Mouse (Mus musculus) kidney, embryonic 15.5 days (tissue): ENCODE results near the gene Matn1. TPM values are rescaled to one million over a fixed set of nuclear protein-coding genes. Genes with fewer than 3 reads are reported as not detected.

Experiments
- ATAC-seq: fragments of 200-750 bp; cut with Nextera tagmentation; replicated peaks from 2 replicates; pipeline ENCODE4 v1.8.0; 2017; ENCODE audit warnings: moderate TSS enrichment; ENCODE audit not compliant: low FRiP score
- H3K27ac ChIP-seq: fragments of 300-500 bp; sonication (generic); 2 replicates; pipeline ENCODE4 v1.5.1; 2015; ENCODE audit warnings: mild to moderate bottlenecking, inconsistent platforms
- H3K27me3 ChIP-seq: fragments of 300-500 bp; sonication (generic); 2 replicates; pipeline ENCODE4 v1.6.1; 2015; ENCODE audit warnings: inconsistent platforms
- H3K36me3 ChIP-seq: fragments of 300-500 bp; sonication (generic); 2 replicates; pipeline ENCODE4 v1.6.1; 2015; ENCODE audit warnings: inconsistent platforms
- H3K4me1 ChIP-seq: fragments of 300-500 bp; sonication (generic); 2 replicates; pipeline ENCODE4 v1.6.1; 2015; ENCODE audit warnings: inconsistent platforms
- H3K4me2 ChIP-seq: fragments of 300-500 bp; sonication (generic); 2 replicates; pipeline ENCODE4 v1.6.1; 2015; ENCODE audit warnings: moderate library complexity, mild to moderate bottlenecking, inconsistent platforms
- H3K4me3 ChIP-seq: fragments of 300-500 bp; sonication (generic); replicated peaks from 2 replicates; pipeline ENCODE4 v1.5.1; 2015; ENCODE audit warnings: mild to moderate bottlenecking, inconsistent platforms
- H3K9ac ChIP-seq: fragments of 300-500 bp; sonication (generic); 2 replicates; pipeline ENCODE4 v1.6.1; 2015; ENCODE audit warnings: mild to moderate bottlenecking, inconsistent platforms
- H3K9me3 ChIP-seq: fragments of 300-500 bp; sonication (generic); replicated peaks from 2 replicates; pipeline ENCODE4 v1.6.1; 2016; ENCODE audit warnings: inconsistent platforms
- WGBS: fragments of 180-500 bp; shearing (Covaris S2); methylation state at CpG from one replicate; pipeline ENCODE4 v1.1.7; 2015; ENCODE audit warnings: mixed read lengths; 5-methylcytosine and 5-hydroxymethylcytosine counted together
- polyA plus RNA-seq: library from polyadenylated mRNA; unstranded; fragments of >200 nt; fragmentation: Nextera tagmentation; extraction: Ambion mirVana; gene quantifications from 2 replicates; pipeline ENCODE4 v1.2.1, GENCODE M21; 2015

Matn1 gene
- polyA plus RNA-seq, 1 experiment from 2014 or later, result 0.49 TPM

DNA sequence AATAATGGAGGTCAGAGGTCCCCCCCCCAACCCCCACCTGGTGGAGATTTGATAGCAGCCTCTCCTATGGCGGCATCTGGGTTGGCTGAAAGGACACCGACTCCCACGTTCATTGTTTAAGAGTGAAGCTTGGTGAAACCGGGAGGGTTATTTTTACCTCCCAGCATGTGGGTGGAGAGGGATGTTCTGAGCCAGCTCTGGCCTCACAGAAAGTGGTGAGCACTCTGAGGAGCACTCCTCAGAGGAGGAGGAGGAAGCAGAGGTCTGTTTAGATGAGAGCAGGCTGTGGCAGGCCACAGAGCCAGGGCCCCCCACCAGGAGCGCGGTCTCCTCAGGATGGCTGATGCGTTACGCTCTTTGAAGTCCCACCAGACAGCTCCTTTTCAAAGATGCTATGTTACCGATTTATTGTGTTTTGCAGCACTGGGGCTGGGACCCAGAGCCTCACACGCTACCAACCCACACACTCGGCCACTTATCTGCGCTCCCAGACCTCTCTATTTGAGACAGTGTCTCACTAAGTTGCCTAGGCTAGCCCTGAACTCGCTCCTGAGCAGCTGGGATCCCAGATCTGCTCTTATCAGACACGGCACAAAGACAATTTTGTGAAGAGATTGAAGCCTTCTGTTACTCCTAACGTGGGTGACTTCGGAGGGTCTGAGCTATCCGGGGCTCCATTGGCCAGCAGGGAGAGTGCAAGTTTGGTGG is 34.9 kb upstream of the Matn1 start:
- ATAC-seq, result no peak; the same call in 1 of the 2 replicates
- no peaks in the 10 kb centered on the region for H3K9me3 ChIP-seq
- WGBS, result 48% methylated on average over 17 of the region's 17 CpGs
- H3K27me3 ChIP-seq, result no peaks in the 10 kb centered on the region
- no peak overlapping the region for H3K4me2 ChIP-seq
- no peaks in the 10 kb centered on the region for H3K36me3 ChIP-seq
- H3K27ac ChIP-seq, result peak overlapping the region; percentile 68
- no peak overlapping the region for H3K9ac ChIP-seq
- no peak overlapping the region for H3K4me3 ChIP-seq
- peaks cover 40% of the 10 kb centered on the region for H3K4me1 ChIP-seq

DNA sequence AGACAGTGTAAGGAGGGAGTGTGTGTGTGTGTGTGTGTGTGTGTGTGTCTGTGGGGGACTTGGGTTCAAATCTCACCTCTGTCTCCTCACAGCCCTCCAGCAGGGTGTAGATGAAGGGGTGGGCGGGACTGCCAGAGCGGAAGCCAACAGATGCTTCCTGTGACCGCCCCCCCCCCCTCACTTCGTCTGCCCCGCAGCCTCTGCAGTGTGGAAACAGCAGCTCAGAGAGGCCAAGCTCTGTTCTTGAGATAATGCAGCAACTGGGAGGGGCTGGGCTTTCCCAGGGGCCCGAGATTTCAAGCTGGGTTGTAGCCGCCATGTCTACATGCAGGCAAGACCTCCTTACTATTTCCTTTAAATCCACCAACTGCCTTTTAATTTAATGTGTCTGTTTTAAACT is 33.5 kb upstream of the Matn1 start:
- Histone ChIP-seq H3K36me3 (no peaks in the 10 kb centered on the region), H3K9me3 (no peaks in the 10 kb centered on the region), H3K27me3 (no peaks in the 10 kb centered on the region), H3K4me1 (peaks cover 36% of the 10 kb centered on the region), H3K4me3 (no peak overlapping the region), H3K9ac (no peak overlapping the region), H3K4me2 (no peak overlapping the region), H3K27ac (peak overlapping the region; percentile 68; the same call in 1 of the 2 replicates)
- WGBS, result 34% methylated on average over 7 of the region's 7 CpGs
- ATAC-seq, result no peak

DNA sequence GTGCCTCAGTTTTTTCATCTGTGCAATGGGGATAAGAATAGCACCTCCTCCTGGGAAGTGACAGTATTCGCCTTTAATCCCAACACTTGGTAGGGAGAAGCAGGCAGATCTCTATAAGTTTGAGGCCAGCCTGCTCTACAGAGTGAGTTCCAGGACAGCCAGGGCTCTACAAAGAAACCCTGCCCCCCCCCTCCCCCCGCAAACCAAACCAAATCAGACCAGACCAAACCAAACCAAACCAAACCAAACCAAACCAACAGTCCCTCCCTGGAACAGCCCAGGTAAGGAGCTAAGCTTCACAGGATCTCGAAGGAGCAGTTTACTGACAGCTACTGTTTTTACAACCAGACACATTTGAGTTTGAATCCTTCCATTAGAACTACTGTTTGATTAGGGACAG is 31.6 kb upstream of the Matn1 start:
- H3K9ac ChIP-seq, result no peak overlapping the region
- no peaks in the 10 kb centered on the region for H3K9me3 ChIP-seq
- no peaks in the 10 kb centered on the region for H3K27me3 ChIP-seq
- H3K36me3 ChIP-seq, result no peaks in the 10 kb centered on the region
- no peak overlapping the region for H3K4me2 ChIP-seq
- no peak overlapping the region for H3K27ac ChIP-seq
- ATAC-seq, result no peak
- WGBS, result 80% methylated on average over 3 of the region's 3 CpGs
- peaks cover 36% of the 10 kb centered on the region for H3K4me1 ChIP-seq
- H3K4me3 ChIP-seq, result no peak overlapping the region

DNA sequence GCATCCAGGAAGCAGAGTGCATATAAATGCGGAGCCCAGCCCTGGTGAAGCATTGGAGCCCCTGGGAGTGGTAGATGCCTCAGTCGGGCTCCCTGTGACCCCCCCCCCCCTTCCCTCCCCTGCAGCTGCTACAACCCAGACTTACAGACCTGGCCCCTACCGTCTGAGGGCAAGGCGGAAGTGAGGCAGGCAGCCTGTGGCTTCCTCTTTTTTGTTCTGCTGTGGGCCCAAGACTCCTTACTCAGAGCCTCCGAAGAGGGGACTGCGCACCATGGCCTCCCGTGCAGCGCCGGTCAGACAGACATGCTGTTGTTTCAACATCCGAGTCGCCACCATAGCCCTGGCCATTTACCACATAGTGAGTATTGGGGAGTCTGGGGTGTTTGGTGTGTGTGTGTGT is 31.1 kb upstream of the Matn1 start, which contains the start of gene Laptm5:
Laptm5 (plus strand) TSS at position 49 of the 400 bp plus-strand sequence.
- H3K4me3 ChIP-seq, result no peak within 1 kb of the TSS
- no peaks in the 10 kb centered on the region for H3K36me3 ChIP-seq
- ATAC-seq, result no peak
- H3K9ac ChIP-seq, result no peak within 1 kb of the TSS
- no peaks in the 10 kb centered on the region for H3K27me3 ChIP-seq
- H3K4me1 ChIP-seq, result peaks cover 36% of the 10 kb centered on the region
- WGBS, result 62% methylated on average over 11 of the region's 11 CpGs
- no peaks in the 10 kb centered on the region for H3K9me3 ChIP-seq
- H3K27ac ChIP-seq, result no peak within 1 kb of the TSS
- H3K4me2 ChIP-seq, result no peak within 1 kb of the TSS

DNA sequence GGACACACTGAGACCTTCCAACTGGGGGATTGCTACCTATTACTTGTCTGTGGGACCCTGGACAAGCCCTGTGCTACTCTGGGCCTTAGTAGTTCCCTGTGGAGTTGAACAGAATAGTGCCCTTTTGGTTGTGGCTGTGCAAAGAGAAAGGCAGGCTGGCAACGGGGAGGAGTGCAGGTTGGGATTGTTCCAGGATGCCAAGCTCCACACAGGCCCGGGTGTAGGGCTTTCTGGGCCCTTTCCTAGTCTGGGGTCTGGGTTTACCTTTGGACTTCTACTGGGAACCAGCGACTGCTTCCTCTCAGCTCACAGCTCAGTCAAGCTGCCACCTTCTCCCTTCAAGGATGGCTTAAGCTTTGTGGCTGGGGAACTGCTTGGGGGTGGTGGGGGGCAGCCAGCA is 30.7 kb upstream of the Matn1 start:
- Histone ChIP-seq H3K27ac (no peak overlapping the region), H3K4me1 (peaks cover 33% of the 10 kb centered on the region), H3K36me3 (no peaks in the 10 kb centered on the region), H3K4me2 (no peak overlapping the region), H3K27me3 (no peaks in the 10 kb centered on the region), H3K9me3 (no peaks in the 10 kb centered on the region), H3K4me3 (no peak overlapping the region), H3K9ac (no peak overlapping the region)
- 80% methylated on average over 3 of the region's 3 CpGs for WGBS
- no peak for ATAC-seq

DNA sequence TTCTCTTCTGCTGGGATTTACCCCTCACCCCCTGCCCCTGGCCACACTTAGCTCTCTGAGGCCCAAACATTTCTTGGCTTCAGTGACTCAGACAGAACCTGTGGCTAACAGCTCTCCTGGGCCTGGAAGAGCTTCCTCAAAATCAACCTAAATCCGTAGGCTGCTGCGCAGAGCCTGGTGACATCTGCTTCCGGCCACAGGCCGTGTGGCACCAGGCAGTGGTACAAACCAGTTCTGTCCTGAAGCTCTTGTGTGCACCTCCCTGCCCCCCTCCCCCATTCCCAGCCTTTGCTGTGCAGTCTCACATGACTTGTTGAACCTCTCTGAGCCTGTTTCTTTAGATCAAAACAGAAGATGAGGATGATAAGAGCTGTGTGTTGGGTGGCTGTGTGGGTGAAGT is 30.2 kb upstream of the Matn1 start:
- H3K4me1 ChIP-seq, result peaks cover 28% of the 10 kb centered on the region
- no peak overlapping the region for H3K9ac ChIP-seq
- no peaks in the 10 kb centered on the region for H3K9me3 ChIP-seq
- H3K36me3 ChIP-seq, result no peaks in the 10 kb centered on the region
- no peak overlapping the region for H3K27ac ChIP-seq
- WGBS, result 89% methylated on average over 4 of the region's 4 CpGs
- H3K4me2 ChIP-seq, result no peak overlapping the region
- no peaks in the 10 kb centered on the region for H3K27me3 ChIP-seq
- no peak for ATAC-seq
- H3K4me3 ChIP-seq, result no peak overlapping the region

DNA sequence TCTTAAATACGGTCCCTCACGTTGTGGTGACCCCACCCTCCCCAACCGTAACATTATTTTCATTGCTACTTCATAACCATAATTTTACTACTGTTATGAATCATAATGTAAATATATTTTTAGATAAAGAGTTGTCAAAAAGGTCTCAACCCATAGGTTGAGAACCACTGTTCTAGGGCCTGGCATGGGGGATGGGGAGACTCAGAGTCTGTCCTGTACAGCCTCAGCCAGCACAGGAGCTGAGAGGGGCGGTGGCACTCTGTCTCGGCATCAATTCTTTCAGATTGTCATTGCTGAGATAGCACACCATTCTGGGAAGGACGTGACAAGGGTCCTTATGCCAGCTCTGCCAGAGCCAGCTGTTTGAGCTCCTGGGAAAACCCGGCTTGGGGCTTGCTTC is 29.7 kb upstream of the Matn1 start:
- H3K4me3 ChIP-seq, result no peak overlapping the region

DNA sequence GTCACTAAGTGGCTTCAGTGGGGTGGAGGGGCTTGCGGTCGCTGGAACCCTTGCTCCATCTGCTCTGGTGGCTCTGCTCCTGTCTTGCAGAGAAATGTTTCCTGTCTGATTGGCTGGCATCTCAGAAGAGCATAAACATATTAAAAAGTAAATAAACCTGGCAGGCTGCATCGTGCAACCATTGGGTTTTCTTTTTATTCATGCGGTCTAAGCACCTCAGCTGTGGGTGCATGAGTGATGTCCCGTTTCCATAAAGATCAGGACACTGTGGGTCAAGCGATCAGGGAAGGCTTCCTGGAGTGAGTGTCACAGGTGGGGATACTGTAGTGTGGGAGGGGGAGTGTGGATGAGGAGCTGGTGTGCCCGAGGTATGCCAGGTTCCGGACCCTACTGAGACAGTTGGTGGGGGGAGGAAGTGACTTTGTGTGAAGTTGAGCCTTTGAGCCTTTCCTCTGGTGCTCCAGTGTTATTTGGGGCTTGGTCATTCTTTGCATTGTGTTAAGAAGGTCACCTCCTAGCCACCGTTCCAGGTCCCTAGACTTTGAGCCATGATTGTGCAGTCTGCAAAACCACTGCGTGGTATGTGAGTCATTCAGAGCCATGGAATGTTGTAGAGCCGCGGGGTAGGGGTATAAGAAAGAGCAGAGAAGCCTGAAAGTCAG is 29.0 kb upstream of the Matn1 start:
- WGBS, result 72% methylated on average over 12 of the region's 12 CpGs
- Histone ChIP-seq H3K36me3 (no peaks in the 10 kb centered on the region), H3K27me3 (no peaks in the 10 kb centered on the region), H3K4me1 (peaks cover 26% of the 10 kb centered on the region), H3K4me2 (no peak overlapping the region), H3K9ac (no peak overlapping the region), H3K4me3 (no peak overlapping the region), H3K9me3 (no peaks in the 10 kb centered on the region), H3K27ac (no peak overlapping the region)
- no peak for ATAC-seq

More for the DNA sequence above, 29.7 kb upstream of the Matn1 start:
- Histone ChIP-seq H3K27ac (no peak overlapping the region), H3K4me1 (peaks cover 26% of the 10 kb centered on the region), H3K9ac (no peak overlapping the region), H3K36me3 (no peaks in the 10 kb centered on the region), H3K27me3 (no peaks in the 10 kb centered on the region), H3K9me3 (no peaks in the 10 kb centered on the region), H3K4me2 (no peak overlapping the region)
- 82% methylated on average over 7 of the region's 7 CpGs for WGBS
- ATAC-seq, result no peak

DNA sequence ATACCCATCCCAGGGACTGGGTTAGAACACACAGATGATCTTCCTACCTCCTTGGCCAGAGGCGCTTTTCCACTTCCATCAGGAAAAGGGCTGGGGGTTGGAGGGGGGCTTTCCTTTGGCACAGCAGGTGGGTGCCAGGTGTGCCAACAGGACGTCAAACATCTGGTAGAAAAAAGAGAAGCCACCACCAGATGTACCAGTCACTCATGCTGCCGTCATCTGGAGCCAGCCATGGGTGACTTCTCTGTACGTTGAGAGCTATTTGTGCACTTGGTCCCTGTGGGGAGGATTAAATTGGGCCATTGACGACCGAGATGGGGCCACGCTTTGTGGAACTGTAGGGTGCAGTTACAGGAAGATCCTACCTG is 28.5 kb upstream of the Matn1 start:
- H3K4me1 ChIP-seq, result peaks cover 26% of the 10 kb centered on the region
- H3K27ac ChIP-seq, result no peak overlapping the region
- WGBS, result 54% methylated on average over 7 of the region's 7 CpGs
- no peak for ATAC-seq
- H3K36me3 ChIP-seq, result no peaks in the 10 kb centered on the region
- no peak overlapping the region for H3K4me2 ChIP-seq
- H3K9ac ChIP-seq, result no peak overlapping the region
- H3K9me3 ChIP-seq, result no peaks in the 10 kb centered on the region
- H3K27me3 ChIP-seq, result no peaks in the 10 kb centered on the region
- no peak overlapping the region for H3K4me3 ChIP-seq

DNA sequence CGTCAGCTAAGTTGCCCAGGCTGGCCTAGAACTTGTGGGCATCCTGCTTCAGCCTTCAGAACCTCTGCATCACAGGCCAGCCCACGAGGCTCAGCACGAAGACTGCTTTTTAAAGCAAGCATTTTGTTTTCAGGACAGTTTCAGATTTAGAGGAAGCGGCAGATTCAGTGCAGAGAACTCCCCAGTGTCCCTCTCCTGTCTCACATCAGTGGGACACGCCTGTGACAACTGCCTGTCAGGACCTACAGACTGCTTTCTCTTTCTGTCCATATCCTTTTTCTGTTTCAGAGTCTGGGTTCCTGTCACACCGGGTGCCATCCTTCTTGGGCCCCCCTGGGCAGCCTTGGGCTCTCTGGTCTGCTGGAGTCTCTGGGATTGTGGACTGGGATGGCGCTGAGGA is 27.5 kb upstream of the Matn1 start:
- Histone ChIP-seq H3K4me3 (no peak overlapping the region), H3K4me1 (peaks cover 28% of the 10 kb centered on the region), H3K9ac (no peak overlapping the region), H3K27me3 (no peaks in the 10 kb centered on the region), H3K27ac (no peak overlapping the region), H3K36me3 (no peaks in the 10 kb centered on the region), H3K4me2 (no peak overlapping the region), H3K9me3 (no peaks in the 10 kb centered on the region)
- WGBS, result 79% methylated on average over 7 of the region's 7 CpGs
- no peak for ATAC-seq

DNA sequence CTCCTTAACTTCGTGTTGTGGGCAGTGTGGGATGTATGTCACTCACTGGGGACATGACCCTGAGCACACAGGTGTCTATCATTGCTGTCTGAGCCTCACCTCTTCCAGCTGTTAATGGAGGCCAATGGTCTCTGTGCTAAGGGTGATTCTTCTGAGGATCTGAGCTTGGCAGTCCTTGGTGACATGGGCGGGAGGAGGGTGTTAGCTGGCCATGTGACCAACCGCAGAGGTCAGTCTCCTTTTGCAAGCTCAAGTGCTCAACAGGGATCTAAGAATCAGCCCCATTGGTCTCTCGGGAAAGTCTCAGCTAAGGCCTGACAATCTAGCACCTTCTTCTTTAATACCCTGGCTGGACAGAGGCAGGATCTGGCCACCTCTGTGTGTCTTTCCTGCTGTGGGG is 26.6 kb upstream of the Matn1 start:
- Histone ChIP-seq H3K36me3 (no peaks in the 10 kb centered on the region), H3K9me3 (no peaks in the 10 kb centered on the region), H3K9ac (no peak overlapping the region), H3K27ac (no peak overlapping the region), H3K4me2 (no peak overlapping the region), H3K4me3 (no peak overlapping the region), H3K4me1 (peaks cover 31% of the 10 kb centered on the region), H3K27me3 (no peaks in the 10 kb centered on the region)
- WGBS, result 62% methylated on average over 4 of the region's 4 CpGs
- no peak for ATAC-seq

DNA sequence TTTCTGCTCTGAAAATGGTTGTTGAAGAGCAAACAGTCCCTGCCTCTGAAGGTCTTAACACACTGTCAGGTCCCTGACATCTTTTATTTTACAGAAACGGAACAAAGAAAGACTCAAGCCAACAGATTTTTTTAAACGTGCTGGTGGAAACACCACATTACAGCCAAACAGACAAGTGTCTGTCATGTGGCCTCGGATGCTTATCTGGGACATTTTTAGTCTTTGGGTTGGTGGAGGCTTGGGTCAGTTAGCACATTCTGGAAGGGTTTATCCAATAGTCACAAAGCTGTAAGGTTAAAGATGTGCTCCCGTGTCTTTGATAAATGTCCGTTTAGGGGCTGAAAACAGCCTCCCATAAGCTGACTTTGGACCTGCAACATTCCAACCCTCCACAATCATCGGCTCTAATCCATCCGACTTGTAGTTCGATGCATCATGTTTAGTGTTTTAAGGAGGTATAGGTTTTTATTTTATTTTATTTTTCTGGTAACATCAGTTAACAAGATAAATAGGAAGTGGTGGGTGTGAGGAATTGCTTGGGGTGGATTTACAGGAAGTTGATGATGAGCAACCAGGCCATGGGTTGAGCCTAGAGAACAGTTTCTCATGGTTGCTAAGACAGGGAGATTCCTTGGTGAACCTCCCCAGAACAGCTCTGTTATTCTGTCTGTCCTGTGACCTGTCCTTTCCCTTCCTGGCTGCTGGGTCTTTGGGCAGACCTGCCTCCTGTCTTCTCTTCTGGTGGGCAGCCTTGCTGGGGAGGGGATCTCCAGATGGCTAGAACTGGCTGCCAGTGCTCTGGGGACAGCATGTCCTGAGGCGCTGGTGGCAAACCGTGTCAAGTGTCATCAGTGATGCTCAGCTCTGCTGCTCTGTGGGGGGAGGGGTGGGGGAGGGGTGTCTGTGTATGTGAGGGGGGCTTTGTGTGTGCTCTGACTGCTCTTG is 25.1 kb upstream of the Matn1 start:
- ATAC-seq, result no peak
- 69% methylated on average over 10 of the region's 10 CpGs for WGBS
- Histone ChIP-seq H3K9ac (no peak overlapping the region), H3K4me2 (no peak overlapping the region), H3K27ac (no peak overlapping the region), H3K4me1 (peaks cover 31% of the 10 kb centered on the region), H3K4me3 (no peak overlapping the region), H3K27me3 (no peaks in the 10 kb centered on the region), H3K9me3 (no peaks in the 10 kb centered on the region), H3K36me3 (no peaks in the 10 kb centered on the region)
